Mouse (Mus musculus) MEL-GATA-1-ER (cell line): ENCODE measurements at regions not wholly inside any gene's neighbourhood (a gene's known extent, or its start where the extent isn't known, plus 50 kb on each side); places are given as distances from the start of the nearest gene placed in this dataset.

Experiments
- DNase-seq: peaks from one replicate; pipeline ENCODE4 v3.0.0-alpha.2; 2012; ENCODE audit warnings: low read depth; ENCODE audit errors: extremely low read depth

GRCm38 (mm10) chr7:90030486-90031250 is 49.9 kb upstream of the Eed start:
- no peak for DNase-seq

GRCm38 (mm10) chr7:90033086-90033485 is 52.3 kb upstream of the Eed start:
- DNase-seq, result no peak

- DNase-seq, result no peak
Observed at GRCm38 (mm10) chr7:90033640-90034312, 53.0 kb upstream of the Eed start.

GRCm38 (mm10) chr7:90034498-90034897 is 53.7 kb upstream of the Eed start:
- DNase-seq, result no peak

- no peak for DNase-seq
Observed at GRCm38 (mm10) chr7:90035396-90035795, 54.6 kb upstream of the Eed start.

GRCm38 (mm10) chr7:90037736-90038135 is 57.0 kb upstream of the Eed start:
- no peak for DNase-seq

GRCm38 (mm10) chr7:90039504-90039903 is 58.7 kb upstream of the Eed start:
- DNase-seq, result no peak

GRCm38 (mm10) chr7:90040581-90041340 is 60.0 kb upstream of the Eed start:
- DNase-seq, result no peak

- no peak for DNase-seq
Observed at GRCm38 (mm10) chr7:90041565-90042024, 60.8 kb upstream of the Eed start.

- DNase-seq, result no peak
Observed at GRCm38 (mm10) chr7:90042364-90042763, 61.6 kb upstream of the Eed start.

GRCm38 (mm10) chr7:90043526-90043925 is 62.7 kb upstream of the Eed start:
- no peak for DNase-seq

- no peak for DNase-seq
Observed at GRCm38 (mm10) chr7:90044100-90044698, 63.4 kb upstream of the Eed start.

GRCm38 (mm10) chr7:90045208-90045800 is 64.5 kb upstream of the Eed start:
- DNase-seq, result no peak

- DNase-seq, result no peak
Observed at GRCm38 (mm10) chr7:90046228-90046627, 65.4 kb upstream of the Eed start.

- no peak for DNase-seq
Observed at GRCm38 (mm10) chr7:90046862-90047261, 66.1 kb upstream of the Eed start.

GRCm38 (mm10) chr7:90048401-90049307 is 67.9 kb upstream of the Eed start:
- no peak for DNase-seq

- no peak for DNase-seq
Observed at GRCm38 (mm10) chr7:90049831-90050237, 69.1 kb upstream of the Eed start.

- DNase-seq, result peak; percentile 30
Observed at GRCm38 (mm10) chr7:90054795-90055511, 74.2 kb upstream of the Eed start.

GRCm38 (mm10) chr7:90057947-90058346 is 72.1 kb upstream of the Picalm start:
- no peak for DNase-seq

- DNase-seq, result no peak
Observed at GRCm38 (mm10) chr7:90058636-90059035, 71.4 kb upstream of the Picalm start.
